Mouse (Mus musculus) embryonic facial prominence, embryonic 14.5 days (tissue): ENCODE measurements at regions not wholly inside any gene's neighbourhood (a gene's known extent, or its start where the extent isn't known, plus 50 kb on each side); places are given as distances from the start of the nearest gene placed in this dataset.

Source experiments
- ATAC-seq: fragments of 200-750 bp; cut with Nextera tagmentation; 2 replicates; pipeline ENCODE4 v1.8.0; 2017; ENCODE audit warnings: low read depth, moderate number of reproducible peaks, moderate TSS enrichment
- DNase-seq: peaks from one replicate; pipeline ENCODE4 v3.0.0-alpha.2; 2015; ENCODE audit warnings: low spot score
- H3K27ac ChIP-seq: fragments of 300-500 bp; sonication (generic); replicated peaks from 2 replicates; pipeline ENCODE4 v1.5.1; 2014; ENCODE audit warnings: low read depth, mild to moderate bottlenecking, low read length, moderate library complexity
- H3K27me3 ChIP-seq: fragments of 300-500 bp; sonication (generic); replicated peaks from 2 replicates; pipeline ENCODE4 v1.6.1; 2014; ENCODE audit warnings: low read length; ENCODE audit not compliant: control insufficient read depth, insufficient read depth
- H3K36me3 ChIP-seq: fragments of 300-500 bp; sonication (generic); 2 replicates; pipeline ENCODE4 v1.6.1; 2014; ENCODE audit warnings: low read length, mixed read lengths; ENCODE audit not compliant: control insufficient read depth, insufficient read depth
- H3K4me1 ChIP-seq: fragments of 300-500 bp; sonication (generic); 2 replicates; pipeline ENCODE4 v1.6.1; 2014; ENCODE audit warnings: antibody characterized with exemption, low read length; ENCODE audit not compliant: control insufficient read depth, insufficient read depth
- H3K4me2 ChIP-seq: fragments of 300-500 bp; sonication (generic); 2 replicates; pipeline ENCODE4 v1.6.1; 2014; ENCODE audit warnings: low read depth, mild to moderate bottlenecking, low read length, moderate library complexity, mixed read lengths
- H3K4me3 ChIP-seq: fragments of 300-500 bp; sonication (generic); 2 replicates; pipeline ENCODE4 v1.5.1; 2014; ENCODE audit warnings: low read depth, mild to moderate bottlenecking, low read length
- H3K9ac ChIP-seq: fragments of 300-500 bp; sonication (generic); 2 replicates; pipeline ENCODE4 v1.6.1; 2014; ENCODE audit warnings: low read depth, mild to moderate bottlenecking, low read length, moderate library complexity, mixed read lengths
- H3K9me3 ChIP-seq: fragments of 300-500 bp; sonication (generic); 2 replicates; pipeline ENCODE4 v1.6.1; 2016; ENCODE audit warnings: low read length; ENCODE audit not compliant: control insufficient read depth
- WGBS: fragments of 180-500 bp; shearing (Covaris S2); extraction: QIAGEN DNeasy Blood & Tissue Kit; methylation state at CpG from one replicate; pipeline ENCODE4 v1.1.7; 2014; 5-methylcytosine and 5-hydroxymethylcytosine counted together

DNA sequence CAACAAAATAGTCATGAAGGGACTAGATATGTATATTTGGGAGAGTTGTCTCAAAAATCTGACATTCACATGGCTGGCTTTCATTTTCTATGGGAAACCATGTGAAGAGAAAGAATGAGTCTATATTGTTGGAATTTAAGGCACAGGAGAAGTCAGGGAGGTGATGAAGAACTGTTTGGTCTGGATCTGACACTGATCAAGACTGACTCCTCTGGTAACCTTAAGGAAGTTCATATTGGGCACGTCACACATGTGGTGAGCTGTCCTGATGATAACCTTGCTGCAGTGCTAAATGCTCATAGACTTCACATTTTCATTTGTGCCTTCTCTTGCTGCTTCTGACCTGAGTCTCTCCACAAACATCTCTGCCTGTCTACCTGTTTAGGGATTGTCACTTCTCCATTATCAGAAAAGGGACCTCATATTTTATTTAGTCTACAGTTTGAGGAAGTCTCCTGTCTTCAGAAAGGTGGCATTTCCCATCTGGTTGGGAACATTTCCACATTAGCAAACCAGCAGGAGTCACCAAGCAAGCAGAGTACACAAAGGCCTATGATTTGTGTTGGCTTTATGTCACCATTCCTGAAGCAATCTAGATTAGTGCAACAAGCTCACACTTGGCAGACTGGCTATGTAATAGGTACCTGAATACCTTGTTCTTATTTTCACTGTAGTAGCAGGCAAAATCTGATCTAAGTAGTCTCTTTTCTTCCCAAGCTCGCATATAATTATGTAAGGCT, 76.4 kb upstream of the B430305J03Rik start:
- H3K4me2 ChIP-seq = no peak overlapping the region
- DNase-seq (no peak), ATAC-seq (no peak)
- H3K4me3 ChIP-seq = no peak overlapping the region
- H3K27ac ChIP-seq = no peak overlapping the region
- no peaks in the 10 kb centered on the region for H3K4me1 ChIP-seq
- no peaks in the 10 kb centered on the region for H3K9me3 ChIP-seq
- no peak overlapping the region for H3K9ac ChIP-seq
- H3K36me3 ChIP-seq = no peaks in the 10 kb centered on the region
- WGBS = 83% methylated on average over 2 of the region's 2 CpGs
- H3K27me3 ChIP-seq = no peaks in the 10 kb centered on the region; the same call in 1 of the 2 replicates

DNA sequence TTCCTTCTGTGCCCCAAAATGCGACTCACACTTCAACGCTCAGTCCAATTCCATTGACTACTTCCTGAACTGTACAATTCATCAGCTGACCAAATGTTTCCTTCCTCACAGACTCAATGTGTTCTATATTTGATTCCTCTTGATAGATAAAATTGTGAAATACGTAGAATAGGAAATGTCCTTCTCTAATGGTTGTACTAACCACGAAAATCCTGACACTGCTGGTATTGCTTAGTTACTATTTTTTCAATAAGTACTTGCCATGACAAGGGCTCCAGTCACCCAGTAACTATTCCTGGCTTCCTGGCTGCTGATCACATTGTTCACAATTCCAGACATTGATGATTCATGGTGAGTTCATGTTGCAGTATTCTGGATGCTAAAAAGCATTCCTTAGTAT, 75.7 kb upstream of the B430305J03Rik start:
- WGBS = 81% methylated on average over 4 of the region's 4 CpGs
- DNase-seq = no peak

DNA sequence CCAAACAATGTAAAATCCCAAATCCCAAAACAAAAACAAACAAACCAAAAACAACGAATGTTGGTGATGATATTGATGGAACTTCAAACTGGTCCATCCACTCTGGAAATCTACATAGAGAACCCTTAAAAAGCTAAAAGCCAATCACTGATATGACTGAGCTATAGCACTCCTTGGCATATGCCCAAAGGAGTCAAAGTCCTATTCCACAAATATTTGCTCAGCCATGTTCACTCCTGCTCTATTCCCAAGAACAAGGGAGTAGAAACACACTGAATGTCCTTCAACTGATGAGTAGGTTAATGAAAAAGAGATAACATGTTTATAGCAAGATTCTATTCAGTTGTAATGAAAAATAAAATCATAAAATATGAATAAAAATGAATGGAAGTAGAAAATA, 63.0 kb upstream of the B430305J03Rik start:
- H3K4me1 ChIP-seq = no peaks in the 10 kb centered on the region

More for the DNA sequence above, 75.7 kb upstream of the B430305J03Rik start:
- no peak overlapping the region for H3K27ac ChIP-seq
- no peak overlapping the region for H3K4me3 ChIP-seq
- no peaks in the 10 kb centered on the region for H3K36me3 ChIP-seq
- ATAC-seq = no peak
- no peaks in the 10 kb centered on the region for H3K4me1 ChIP-seq
- H3K4me2 ChIP-seq = no peak overlapping the region
- no peak overlapping the region for H3K9ac ChIP-seq
- no peaks in the 10 kb centered on the region; the same call in 1 of the 2 replicates for H3K27me3 ChIP-seq
- H3K9me3 ChIP-seq = no peaks in the 10 kb centered on the region

GRCm38 (mm10) chr3:61423945-61424344, 58.2 kb upstream of the B430305J03Rik start:
- ATAC-seq (no peak), DNase-seq (peak; percentile 50)
- no peak overlapping the region for H3K27ac ChIP-seq
- no peaks in the 10 kb centered on the region for H3K9me3 ChIP-seq
- no peaks in the 10 kb centered on the region for H3K4me1 ChIP-seq
- 68% methylated on average over 5 of the region's 5 CpGs for WGBS
- no peak overlapping the region for H3K9ac ChIP-seq
- H3K36me3 ChIP-seq = no peaks in the 10 kb centered on the region
- no peaks in the 10 kb centered on the region for H3K27me3 ChIP-seq
- no peak overlapping the region for H3K4me2 ChIP-seq
- no peak overlapping the region for H3K4me3 ChIP-seq

More for the DNA sequence above, 63.0 kb upstream of the B430305J03Rik start:
- Histone ChIP-seq H3K4me2 (no peak overlapping the region), H3K9ac (no peak overlapping the region), H3K27ac (no peak overlapping the region), H3K36me3 (no peaks in the 10 kb centered on the region), H3K4me3 (no peak overlapping the region), H3K9me3 (no peaks in the 10 kb centered on the region), H3K27me3 (no peaks in the 10 kb centered on the region)
- no peak for DNase-seq
- ATAC-seq = no peak
- WGBS = 73% methylated on average over 1 of the region's 1 CpGs

- H3K36me3 ChIP-seq = no peaks in the 10 kb centered on the region
- no peaks in the 10 kb centered on the region for H3K9me3 ChIP-seq
- H3K9ac ChIP-seq = no peak overlapping the region
- no peak overlapping the region for H3K4me3 ChIP-seq
- no peaks in the 10 kb centered on the region for H3K27me3 ChIP-seq
- H3K27ac ChIP-seq = no peak overlapping the region
- no peak for DNase-seq
- 74% methylated on average over 3 of the region's 3 CpGs for WGBS
- ATAC-seq = no peak
- H3K4me1 ChIP-seq = no peaks in the 10 kb centered on the region
- H3K4me2 ChIP-seq = no peak overlapping the region
Observed at GRCm38 (mm10) chr3:61419706-61420105, 54.0 kb upstream of the B430305J03Rik start.

- no peak overlapping the region for H3K27ac ChIP-seq
- H3K4me3 ChIP-seq = no peak overlapping the region
- no peak overlapping the region for H3K9ac ChIP-seq
- no peaks in the 10 kb centered on the region for H3K9me3 ChIP-seq
- no peak for DNase-seq
- H3K4me1 ChIP-seq = no peaks in the 10 kb centered on the region
- no peak for ATAC-seq
- 79% methylated on average over 3 of the region's 3 CpGs for WGBS
- H3K27me3 ChIP-seq = no peaks in the 10 kb centered on the region
- no peaks in the 10 kb centered on the region for H3K36me3 ChIP-seq
- no peak overlapping the region for H3K4me2 ChIP-seq
Observed at GRCm38 (mm10) chr3:61418096-61418495, 52.3 kb upstream of the B430305J03Rik start.
